27 mouse cellular contexts compared by ENCODE assay signal in genomic region chr10:125145809-125146208, GRCm38 (mm10).
"Had no signal": no experiment of that assay in that cellular context is flagged by ENCODE, and none has a peak within 500 bp of the region (broad histone marks: within the 10 kb centered on the region; RNA-seq: fewer than 3 reads in every experiment).

No protein-coding gene starts in this region.

- H3K27me3 ChIP-seq: embryonic facial prominence, embryonic 12.5 days; embryonic facial prominence, embryonic 13.5 days; embryonic facial prominence, embryonic 15.5 days; forebrain, embryonic 12.5 days; forebrain, embryonic 13.5 days; forebrain, embryonic 15.5 days had no signal

- DNase-seq: cerebellum, adult 8-10 months; cerebellum, adult 9-10 months; cerebellum, adult 9-11 months; cerebellum, postnatal 10 days; cerebellum, postnatal 14 days; cerebellum, postnatal 25 days; cerebellum, postnatal 36 days; embryo, embryonic 11 days; forebrain, postnatal 0 days; gastrocnemius, adult 2 months; gastrocnemius, postnatal 10 days; gastrocnemius, postnatal 14 days; gastrocnemius, postnatal 25 days; gastrocnemius, postnatal 36 days; heart, adult 11 months; heart, adult 18-20 months; heart, adult 2 months had no signal

- H3K9me3 ChIP-seq: embryonic facial prominence, embryonic 12.5 days; embryonic facial prominence, embryonic 13.5 days; embryonic facial prominence, embryonic 15.5 days; forebrain, embryonic 10.5 days; forebrain, embryonic 12.5 days; forebrain, embryonic 13.5 days; forebrain, embryonic 15.5 days had no signal

- H3K9ac ChIP-seq: embryonic facial prominence, embryonic 12.5 days; embryonic facial prominence, embryonic 13.5 days; embryonic facial prominence, embryonic 15.5 days; forebrain, embryonic 12.5 days; forebrain, embryonic 13.5 days; forebrain, embryonic 15.5 days; forebrain, postnatal 0 days had no signal

- H3K4me1 ChIP-seq: embryonic facial prominence, embryonic 12.5 days; embryonic facial prominence, embryonic 13.5 days; embryonic facial prominence, embryonic 15.5 days; forebrain, embryonic 15.5 days had no signal

- H3K27ac ChIP-seq: embryonic facial prominence, embryonic 12.5 days; embryonic facial prominence, embryonic 13.5 days; embryonic facial prominence, embryonic 15.5 days; forebrain, embryonic 10.5 days; forebrain, embryonic 12.5 days; forebrain, embryonic 13.5 days; forebrain, embryonic 15.5 days; gastrocnemius, adult 2 months; heart, adult 2 months had no signal

- H3K4me3 ChIP-seq: embryonic facial prominence, embryonic 12.5 days; embryonic facial prominence, embryonic 13.5 days; embryonic facial prominence, embryonic 15.5 days; erythroblast, embryonic 14.5 days; forebrain, embryonic 10.5 days; forebrain, embryonic 12.5 days; forebrain, embryonic 13.5 days; forebrain, embryonic 15.5 days; gastrocnemius, adult 2 months; heart, adult 2 months had no signal

- ATAC-seq: forebrain, embryonic 13.5 days; forebrain, embryonic 14.5 days; forebrain, embryonic 15.5 days; forebrain, embryonic 16.5 days; forebrain, postnatal 0 days had no signal

- H3K36me3 ChIP-seq: embryonic facial prominence, embryonic 12.5 days; embryonic facial prominence, embryonic 13.5 days; embryonic facial prominence, embryonic 15.5 days; forebrain, embryonic 10.5 days; forebrain, embryonic 12.5 days; forebrain, embryonic 15.5 days had no signal

- H3K4me2 ChIP-seq: embryonic facial prominence, embryonic 12.5 days; embryonic facial prominence, embryonic 13.5 days; embryonic facial prominence, embryonic 15.5 days; forebrain, embryonic 12.5 days; forebrain, embryonic 13.5 days; forebrain, embryonic 15.5 days had no signal
